Mouse (Mus musculus): ENCODE results near the gene Aff4. TPM values are rescaled to one million over a fixed set of nuclear protein-coding genes. Genes with fewer than 3 reads are reported as not detected.
"Not testable (repeated sequence)": the region's sequence is repeated elsewhere in the genome, so short reads cannot be mapped to it uniquely, and the experiment has no call there.

Aff4 gene
- polyA plus RNA-seq, 1 experiment = 18.7 TPM

DNA sequence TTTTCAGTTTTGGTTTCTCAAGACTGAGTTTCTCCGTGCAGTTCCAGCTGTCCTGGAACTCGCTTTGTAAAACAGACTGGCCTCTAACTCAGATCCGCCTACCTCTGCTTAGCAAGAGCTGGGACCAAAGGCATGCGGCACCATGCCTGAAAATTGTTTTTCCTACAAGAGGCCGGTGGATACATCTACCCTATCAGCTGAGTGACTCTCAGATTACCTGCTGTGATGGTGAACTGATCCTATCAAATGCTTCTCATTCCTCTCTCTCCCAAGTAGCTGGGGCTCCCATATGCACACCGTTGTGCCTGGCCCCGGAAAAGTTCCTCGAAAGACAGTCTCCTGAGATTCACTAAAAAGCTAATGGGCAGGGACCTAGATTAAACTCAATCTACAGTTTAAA is 12.9 kb upstream of the Aff4 start:
- WGBS = 81% methylated on average over 8 of the region's 8 CpGs
- no peak for TF ChIP-seq POLR2A (IDR thresholded peaks at IDR 0.05; ENCODE audit: low read depth, low read length)
- no peak for TF ChIP-seq CTCF (conservative IDR thresholded peaks at IDR 0.05; ENCODE audit: insufficient read depth, insufficient read length, low read depth, low read length)
- DNase-seq = no peak
- H3K27me3 ChIP-seq (replicated peaks; ENCODE audit: control insufficient read depth, insufficient read depth, low read length) = no peaks in the 10 kb centered on the region
- H3K4me3 ChIP-seq (ENCODE audit: insufficient read depth, low read depth, low read length) = no peak overlapping the region
- H3K27ac ChIP-seq (ENCODE audit: insufficient read depth, low read depth, low read length) = no peak overlapping the region
- H3K36me3 ChIP-seq (ENCODE audit: control insufficient read depth, insufficient read depth, low read length) = no peaks in the 10 kb centered on the region
- H3K4me1 ChIP-seq (ENCODE audit: control insufficient read depth, insufficient read depth, low read length) = no peaks in the 10 kb centered on the region

GRCm38 (mm10) chr11:53341019-53341418 is 9.6 kb upstream of the Aff4 start:
- 59% methylated on average over 10 of the region's 10 CpGs for WGBS
- not testable (repeated sequence) for H3K4me1 ChIP-seq (ENCODE audit: control insufficient read depth, insufficient read depth, low read length); DNase-seq

GRCm38 (mm10) chr11:53342711-53343110 is 7.9 kb upstream of the Aff4 start:
- WGBS = 46% methylated on average over 5 of the region's 5 CpGs
- H3K27me3 ChIP-seq (replicated peaks; ENCODE audit: control insufficient read depth, insufficient read depth, low read length) = no peaks in the 10 kb centered on the region
- no peak overlapping the region for H3K27ac ChIP-seq (ENCODE audit: insufficient read depth, low read depth, low read length)
- no peaks in the 10 kb centered on the region for H3K4me1 ChIP-seq (ENCODE audit: control insufficient read depth, insufficient read depth, low read length)
- DNase-seq = no peak
- H3K4me3 ChIP-seq (ENCODE audit: insufficient read depth, low read depth, low read length) = no peak overlapping the region
- no peaks in the 10 kb centered on the region for H3K36me3 ChIP-seq (ENCODE audit: control insufficient read depth, insufficient read depth, low read length)
- TF ChIP-seq CTCF (conservative IDR thresholded peaks at IDR 0.05; ENCODE audit: insufficient read depth, insufficient read length, low read depth, low read length) (no peak), POLR2A (IDR thresholded peaks at IDR 0.05; ENCODE audit: low read depth, low read length) (no peak)

More at GRCm38 (mm10) chr11:53341019-53341418, 9.6 kb upstream of the Aff4 start:
- not testable (repeated sequence) for H3K27ac ChIP-seq (ENCODE audit: insufficient read depth, low read depth, low read length); H3K4me3 ChIP-seq (ENCODE audit: insufficient read depth, low read depth, low read length); H3K36me3 ChIP-seq (ENCODE audit: control insufficient read depth, insufficient read depth, low read length); H3K27me3 ChIP-seq (replicated peaks; ENCODE audit: control insufficient read depth, insufficient read depth, low read length)

- DNase-seq = no peak
- no peaks in the 10 kb centered on the region for H3K27me3 ChIP-seq (replicated peaks; ENCODE audit: control insufficient read depth, insufficient read depth, low read length)
- no peak overlapping the region for H3K4me3 ChIP-seq (ENCODE audit: insufficient read depth, low read depth, low read length)
- H3K4me1 ChIP-seq (ENCODE audit: control insufficient read depth, insufficient read depth, low read length) = no peaks in the 10 kb centered on the region
- no peak overlapping the region for H3K27ac ChIP-seq (ENCODE audit: insufficient read depth, low read depth, low read length)
- no peaks in the 10 kb centered on the region for H3K36me3 ChIP-seq (ENCODE audit: control insufficient read depth, insufficient read depth, low read length)
- TF ChIP-seq POLR2A (IDR thresholded peaks at IDR 0.05; ENCODE audit: low read depth, low read length) = no peak
- TF ChIP-seq CTCF (conservative IDR thresholded peaks at IDR 0.05; ENCODE audit: insufficient read depth, insufficient read length, low read depth, low read length) = no peak
- 65% methylated on average over 5 of the region's 5 CpGs for WGBS
Observed at GRCm38 (mm10) chr11:53345328-53345727, 5.3 kb upstream of the Aff4 start.

- no peak for TF ChIP-seq CTCF (conservative IDR thresholded peaks at IDR 0.05; ENCODE audit: insufficient read depth, insufficient read length, low read depth, low read length)
- no peak for TF ChIP-seq POLR2A (IDR thresholded peaks at IDR 0.05; ENCODE audit: low read depth, low read length)
- DNase-seq = no peak
- no peak overlapping the region for H3K27ac ChIP-seq (ENCODE audit: insufficient read depth, low read depth, low read length)
- H3K36me3 ChIP-seq (ENCODE audit: control insufficient read depth, insufficient read depth, low read length) = no peaks in the 10 kb centered on the region
- H3K27me3 ChIP-seq (replicated peaks; ENCODE audit: control insufficient read depth, insufficient read depth, low read length) = no peaks in the 10 kb centered on the region
- H3K4me1 ChIP-seq (ENCODE audit: control insufficient read depth, insufficient read depth, low read length) = no peaks in the 10 kb centered on the region
- H3K4me3 ChIP-seq (ENCODE audit: insufficient read depth, low read depth, low read length) = no peak overlapping the region
- 83% methylated on average over 2 of the region's 2 CpGs for WGBS
Observed at GRCm38 (mm10) chr11:53345738-53346137, 4.9 kb upstream of the Aff4 start.

GRCm38 (mm10) chr11:53351224-53351942 is 750 bp downstream of the Aff4 start:
- DNase-seq = peak; percentile 59
- TF ChIP-seq CTCF (conservative IDR thresholded peaks at IDR 0.05; ENCODE audit: insufficient read depth, insufficient read length, low read depth, low read length) (no peak), POLR2A (IDR thresholded peaks at IDR 0.05; ENCODE audit: low read depth, low read length) (no peak)

GRCm38 (mm10) chr11:53351943-53352590 is 1.4 kb downstream of the Aff4 start:
- no peak for DNase-seq
- peak overlapping the region; percentile 57 for H3K27ac ChIP-seq (ENCODE audit: insufficient read depth, low read depth, low read length)
- no peaks in the 10 kb centered on the region for H3K27me3 ChIP-seq (replicated peaks; ENCODE audit: control insufficient read depth, insufficient read depth, low read length)
- WGBS = 3% methylated on average over 14 of the region's 14 CpGs
- no peaks in the 10 kb centered on the region for H3K36me3 ChIP-seq (ENCODE audit: control insufficient read depth, insufficient read depth, low read length)
- peaks cover 2% of the 10 kb centered on the region; the same call in 1 of the 2 replicates for H3K4me1 ChIP-seq (ENCODE audit: control insufficient read depth, insufficient read depth, low read length)
- no peak for TF ChIP-seq POLR2A (IDR thresholded peaks at IDR 0.05; ENCODE audit: low read depth, low read length)
- no peak for TF ChIP-seq CTCF (conservative IDR thresholded peaks at IDR 0.05; ENCODE audit: insufficient read depth, insufficient read length, low read depth, low read length)
- H3K4me3 ChIP-seq (ENCODE audit: insufficient read depth, low read depth, low read length) = peak overlapping the region; percentile 99

More at GRCm38 (mm10) chr11:53351224-53351942, 750 bp downstream of the Aff4 start:
- no peaks in the 10 kb centered on the region for H3K36me3 ChIP-seq (ENCODE audit: control insufficient read depth, insufficient read depth, low read length)
- under 1% methylated on average over 35 of the region's 35 CpGs for WGBS
- H3K27me3 ChIP-seq (replicated peaks; ENCODE audit: control insufficient read depth, insufficient read depth, low read length) = no peaks in the 10 kb centered on the region
- H3K4me3 ChIP-seq (ENCODE audit: insufficient read depth, low read depth, low read length) = peak overlapping the region; percentile 99
- peak overlapping the region; percentile 95 for H3K27ac ChIP-seq (ENCODE audit: insufficient read depth, low read depth, low read length)
- peaks cover 2% of the 10 kb centered on the region; the same call in 1 of the 2 replicates for H3K4me1 ChIP-seq (ENCODE audit: control insufficient read depth, insufficient read depth, low read length)

Measured in kidney, adult 2 months (tissue).